Comparison of ENCODE assay signal across 8 mouse cellular contexts in genomic region chr4:59850181-59850580, GRCm38 (mm10). TPM values are rescaled to one million over a fixed set of nuclear protein-coding genes. Genes with fewer than 3 reads are reported as not detected.
DNase-seq lines count a peak whose midpoint lies in the region; ATAC-seq and TF ChIP-seq lines count a peak whose summit lies in the region.

No protein-coding gene starts in this region.

- TF ChIP-seq RAD21 in MEL (IDR thresholded peaks at IDR 0.05; ENCODE audit: low read depth, low read length): peak; percentile 78

- no peak overlapping the region for H3K27ac ChIP-seq in MEL (ENCODE audit: control insufficient read depth, low read depth, low read length)
- no peak overlapping the region for H3K27ac ChIP-seq in forebrain, embryonic 12.5 days

- WGBS in forebrain, embryonic 12.5 days: 76% methylated on average over 2 of the region's 2 CpGs

- TF ChIP-seq EP300 in MEL (IDR thresholded peaks at IDR 0.05; ENCODE audit: low read depth in 1 of 2, low read length in 2 of 2): no peak

- TF ChIP-seq CTCF in MEL (IDR thresholded peaks at IDR 0.05 in 2 of 3, conservative IDR thresholded peaks at IDR 0.05 in 1 of 3; ENCODE audit: control insufficient read depth in 1 of 3, insufficient read depth in 1 of 3, low read depth in 2 of 3, low read length in 3 of 3, poor library complexity in 1 of 3, severe bottlenecking in 1 of 3): peak; percentile 88 to 89 (median 88)
- peak; percentile 75 for TF ChIP-seq CTCF in brain, embryonic 14.5 days (IDR thresholded peaks at IDR 0.05; ENCODE audit: borderline replicate concordance, extremely low read depth, insufficient read depth, insufficient read length)

- no peaks in the 10 kb centered on the region for H3K79me2 ChIP-seq in MEL (ENCODE audit: control insufficient read depth, insufficient read depth, low read length, poor library complexity)

- DNase-seq in MEL (ENCODE audit: low read depth, low spot score): peak; percentile 70
- DNase-seq in brain, embryonic 14.5 days (ENCODE audit: low read depth): peak; percentile 70
- peak; percentile 85 to 87 for DNase-seq in heart, postnatal 36 days
- peak; percentile 56 to 68 for DNase-seq in layer of hippocampus, postnatal 14 days (ENCODE audit: low spot score in 2 of 2)
- DNase-seq in right cerebral cortex, adult 18-20 months: peak; percentile 64
- peak; percentile 40 for DNase-seq in urinary bladder, postnatal 10 days (ENCODE audit: low spot score)

- ATAC-seq in forebrain, embryonic 12.5 days (ENCODE audit: low FRiP score): peak; percentile 31; the same call in 1 of the 2 replicates
- peak; percentile 82 for ATAC-seq in megakaryocyte, adult 5-6 weeks (ENCODE audit: poor library complexity, severe bottlenecking)

- H3K9me3 ChIP-seq in MEL (replicated peaks; ENCODE audit: insufficient read depth, low read length): no peaks in the 10 kb centered on the region
- H3K9me3 ChIP-seq in forebrain, embryonic 12.5 days: no peaks in the 10 kb centered on the region

- no peaks in the 10 kb centered on the region for H3K36me3 ChIP-seq in MEL (ENCODE audit: control insufficient read depth in 1 of 2, insufficient read depth in 2 of 2, low read length in 2 of 2)
- H3K36me3 ChIP-seq in forebrain, embryonic 12.5 days (replicated peaks): no peaks in the 10 kb centered on the region

- no peaks in the 10 kb centered on the region for H3K4me1 ChIP-seq in MEL (ENCODE audit: control insufficient read depth in 1 of 2, insufficient read depth in 2 of 2, low read length in 2 of 2)
- H3K4me1 ChIP-seq in forebrain, embryonic 12.5 days: no peaks in the 10 kb centered on the region; the same call in 1 of the 2 replicates

- no peak overlapping the region for H3K4me2 ChIP-seq in forebrain, embryonic 12.5 days

- no peak overlapping the region for H3K9ac ChIP-seq in MEL (ENCODE audit: control insufficient read depth, low read depth, low read length, poor library complexity, severe bottlenecking)
- no peak overlapping the region for H3K9ac ChIP-seq in forebrain, embryonic 12.5 days

- H3K27me3 ChIP-seq in MEL (ENCODE audit: control insufficient read depth in 1 of 2, insufficient read depth in 2 of 2, low read length in 2 of 2): no peaks in the 10 kb centered on the region
- no peaks in the 10 kb centered on the region for H3K27me3 ChIP-seq in forebrain, embryonic 12.5 days

- intact Hi-C loops in heart, postnatal 36 days (cut with DNase I): loop anchor here (1.0 to 5.0 kb wide), 3 partner anchors 21 to 233 kb away; no protein-coding TSS in a partner anchor

- no peak for TF ChIP-seq POLR2A in MEL (IDR thresholded peaks at IDR 0.05; ENCODE audit: control insufficient read depth in 1 of 2, insufficient read depth in 1 of 2, low read depth in 1 of 2, low read length in 2 of 2, poor library complexity in 1 of 2)
- no peak for TF ChIP-seq POLR2A in brain, embryonic 14.5 days (IDR thresholded peaks at IDR 0.05; ENCODE audit: borderline replicate concordance, extremely low read depth, insufficient read depth, insufficient read length, poor library complexity, severe bottlenecking)

- no peak overlapping the region for H3K4me3 ChIP-seq in MEL (ENCODE audit: control insufficient read depth in 1 of 2, insufficient read depth in 1 of 2, low read depth in 2 of 2, low read length in 2 of 2)
- H3K4me3 ChIP-seq in forebrain, embryonic 12.5 days (replicated peaks): no peak overlapping the region

TF ChIP-seq in MEL, 35 proteins besides CTCF, POLR2A, EP300 and RAD21:
- TF ChIP-seq ZC3H11A (IDR thresholded peaks at IDR 0.05; ENCODE audit: low read depth, low read length) (peak; percentile 46; the same call in 1 of the 2 replicates), GABPA (IDR thresholded peaks at IDR 0.05; ENCODE audit: low read depth, low read length) (no peak), SMC3 (IDR thresholded peaks at IDR 0.05; ENCODE audit: low read depth, low read length) (peak; percentile 80), MAZ (IDR thresholded peaks at IDR 0.05; ENCODE audit: low read depth, low read length) (no peak), NRF1 (IDR thresholded peaks at IDR 0.05; ENCODE audit: insufficient read depth, low read depth, low read length, poor library complexity, severe bottlenecking) (no peak), RCOR1 (IDR thresholded peaks at IDR 0.05; ENCODE audit: low read depth, low read length) (no peak), TCF12 (IDR thresholded peaks at IDR 0.05; ENCODE audit: low read depth, low read length) (no peak), USF2 (IDR thresholded peaks at IDR 0.05; ENCODE audit: borderline replicate concordance in 1 of 2, insufficient read depth in 1 of 2, low read depth in 1 of 2, low read length in 2 of 2) (no peak), GATA1 (IDR thresholded peaks at IDR 0.05; ENCODE audit: low read depth, low read length) (no peak), CHD1 (IDR thresholded peaks at IDR 0.05; ENCODE audit: low read depth, low read length) (no peak), MAX (IDR thresholded peaks at IDR 0.05; ENCODE audit: low read length) (no peak), USF1 (IDR thresholded peaks at IDR 0.05; ENCODE audit: low read depth, low read length) (no peak)
TF ChIP-seq in MEL: peak in this region for 2.

RNA-seq across cellular contexts. Expression of gene Snx30, which starts 44.5 kb away (rescaled TPM):
- total RNA-seq in MEL (2012; rRNA removed): 4.1 and 4.2 TPM in 2 replicates
- polyA plus RNA-seq in MEL (2012; ENCODE audit: insufficient read depth in 1 of 2, insufficient read length in 2 of 2, low read depth in 1 of 2, low replicate concordance in 2 of 2, missing spikeins in 1 of 2): 1 to 10 TPM in 1 of 2 experiments, not detected in 1; 8.6 TPM
- 9.3 and 16.0 TPM in 2 replicates for polyA plus RNA-seq in brain, embryonic 14.5 days (2012; rRNA removed)
- polyA plus RNA-seq in forebrain, embryonic 12.5 days (2016; fragmentation: Nextera tagmentation; extraction: Ambion mirVana): 12.1 and 13.4 TPM in 2 replicates
- total RNA-seq in heart, postnatal 36 days (2021): 1 to 10 TPM; 5.6 to 6.4 TPM
- 10 to 100 TPM; 46.4 to 46.9 TPM for total RNA-seq in layer of hippocampus, postnatal 14 days (2021)
- total RNA-seq in megakaryocyte, adult 5-6 weeks (2015): 16.8 and 17.9 TPM in 2 replicates
- 28.2 and 29.7 TPM in 2 replicates for total RNA-seq in megakaryocyte, adult 5-6 weeks (2017)

RNA-seq across cellular contexts. Expression of gene Inip, which starts 48.8 kb away (rescaled TPM):
- total RNA-seq in MEL (2012; rRNA removed): 40.8 and 50.3 TPM in 2 replicates
- 10 to 100 TPM in 1 of 2 experiments, not detected in 1; 42.4 TPM for polyA plus RNA-seq in MEL (2012; ENCODE audit: insufficient read depth in 1 of 2, insufficient read length in 2 of 2, low read depth in 1 of 2, low replicate concordance in 2 of 2, missing spikeins in 1 of 2)
- polyA plus RNA-seq in brain, embryonic 14.5 days (2012; rRNA removed): 31.3 and 32.8 TPM in 2 replicates
- polyA plus RNA-seq in forebrain, embryonic 12.5 days (2016; fragmentation: Nextera tagmentation; extraction: Ambion mirVana): 100 and 111 TPM in 2 replicates
- 1 to 10 TPM; 8.3 to 8.7 TPM for total RNA-seq in heart, postnatal 36 days (2021)
- total RNA-seq in layer of hippocampus, postnatal 14 days (2021): 10 to 100 TPM; 20.2 to 22.7 TPM
- total RNA-seq in megakaryocyte, adult 5-6 weeks (2015): 41.6 and 49.0 TPM in 2 replicates
- 47.3 and 52.7 TPM in 2 replicates for total RNA-seq in megakaryocyte, adult 5-6 weeks (2017)
